Comparison of ENCODE assay signal across 13 mouse cellular contexts in genomic region chr3:133582096-133582495, GRCm38 (mm10).
"Had no signal": no experiment of that assay in that cellular context is flagged by ENCODE, and none has a peak within 500 bp of the region (broad histone marks: within the 10 kb centered on the region; RNA-seq: fewer than 3 reads in every experiment).

No protein-coding gene starts in this region.

- H3K36me3 ChIP-seq: limb, embryonic 15.5 days; midbrain, embryonic 13.5 days had no signal

- DNase-seq: kidney, postnatal 36 days; layer of hippocampus, adult 9-11 months; layer of hippocampus, postnatal 36 days; lung, embryonic 14.5 days; lung, postnatal 10 days; right cerebral cortex, postnatal 25 days; thymus, postnatal 4 days had no signal

- H3K4me1 ChIP-seq: midbrain, embryonic 13.5 days had no signal

- H3K9me3 ChIP-seq: limb, embryonic 15.5 days; megakaryocyte, embryonic 14.5 days; midbrain, embryonic 13.5 days had no signal

- H3K4me3 ChIP-seq: limb, embryonic 15.5 days; midbrain, embryonic 13.5 days had no signal

- ATAC-seq: midbrain, embryonic 13.5 days had no signal

- H3K27me3 ChIP-seq: limb, embryonic 15.5 days; midbrain, embryonic 13.5 days had no signal

- H3K4me2 ChIP-seq: limb, embryonic 15.5 days; lung, embryonic 14.5 days; midbrain, embryonic 13.5 days had no signal

- H3K27ac ChIP-seq: kidney, postnatal 0 days; limb, embryonic 15.5 days; liver, embryonic 14.5 days; midbrain, embryonic 13.5 days; stomach, postnatal 0 days had no signal

- H3K9ac ChIP-seq: limb, embryonic 15.5 days; liver, embryonic 14.5 days; lung, embryonic 14.5 days; midbrain, embryonic 13.5 days had no signal
